Mouse (Mus musculus) midbrain, embryonic 15.5 days (tissue): ENCODE results near the gene Golt1a. TPM values are rescaled to one million over a fixed set of nuclear protein-coding genes. Genes with fewer than 3 reads are reported as not detected.

Experiments used
- ATAC-seq: fragments of 200-750 bp; cut with Nextera tagmentation; replicated peaks from 2 replicates; pipeline ENCODE4 v1.8.0; 2017; ENCODE audit warnings: moderate TSS enrichment
- H3K27ac ChIP-seq: fragments of 300-500 bp; sonication (generic); 2 replicates; pipeline ENCODE4 v1.5.1; 2015; ENCODE audit warnings: mild to moderate bottlenecking, inconsistent platforms
- H3K27me3 ChIP-seq: fragments of 300-500 bp; sonication (generic); replicated peaks from 2 replicates; pipeline ENCODE4 v1.6.1; 2015; ENCODE audit warnings: inconsistent platforms
- H3K36me3 ChIP-seq: fragments of 300-500 bp; sonication (generic); replicated peaks from 2 replicates; pipeline ENCODE4 v1.6.1; 2015; ENCODE audit warnings: inconsistent platforms
- H3K4me1 ChIP-seq: fragments of 300-500 bp; sonication (generic); 2 replicates; pipeline ENCODE4 v1.6.1; 2015; ENCODE audit warnings: inconsistent platforms
- H3K4me2 ChIP-seq: fragments of 300-500 bp; sonication (generic); 2 replicates; pipeline ENCODE4 v1.6.1; 2015; ENCODE audit warnings: inconsistent platforms, mild to moderate bottlenecking, moderate library complexity
- H3K4me3 ChIP-seq: fragments of 300-500 bp; sonication (generic); 2 replicates; pipeline ENCODE4 v1.5.1; 2015; ENCODE audit warnings: mild to moderate bottlenecking, inconsistent platforms
- H3K9ac ChIP-seq: fragments of 300-500 bp; sonication (generic); 2 replicates; pipeline ENCODE4 v1.6.1; 2015; ENCODE audit warnings: mild to moderate bottlenecking, inconsistent platforms
- H3K9me3 ChIP-seq: fragments of 300-500 bp; sonication (generic); 2 replicates; pipeline ENCODE4 v1.6.1; 2016; ENCODE audit warnings: inconsistent platforms
- WGBS: fragments of 180-500 bp; shearing (Covaris S2); methylation state at CpG from one replicate; pipeline ENCODE4 v1.1.7; 2015; ENCODE audit warnings: mixed read lengths; 5-methylcytosine and 5-hydroxymethylcytosine counted together
- polyA plus RNA-seq: library from polyadenylated mRNA; unstranded; fragments of >200 nt; fragmentation: Nextera tagmentation; extraction: Ambion mirVana; gene quantifications from 2 replicates; pipeline ENCODE4 v1.2.1, GENCODE M21; 2015

Gene Golt1a
- 0.17 TPM in 1 of 2 replicates, not detected in the other for polyA plus RNA-seq

GRCm38 (mm10) chr1:133309652-133310267 is at the start of gene Golt1a:
Gene Golt1a, plus strand, starts transcription at chr1:133309800.
- Histone ChIP-seq H3K4me3 (no peak within 1 kb of the TSS), H3K9me3 (no peaks in the 10 kb centered on the region), H3K27me3 (no peaks in the 10 kb centered on the region), H3K27ac (no peak within 1 kb of the TSS), H3K9ac (no peak within 1 kb of the TSS), H3K4me1 (peaks cover 13% of the 10 kb centered on the region; the same call in 1 of the 2 replicates), H3K36me3 (no peaks in the 10 kb centered on the region), H3K4me2 (no peak within 1 kb of the TSS)
- no peak for ATAC-seq
- 77% methylated on average over 14 of the region's 14 CpGs for WGBS

- Histone ChIP-seq H3K9me3 (no peaks in the 10 kb centered on the region), H3K27me3 (no peaks in the 10 kb centered on the region), H3K9ac (no peak overlapping the region), H3K27ac (no peak overlapping the region), H3K4me2 (no peak overlapping the region), H3K4me1 (peaks cover 14% of the 10 kb centered on the region), H3K4me3 (no peak overlapping the region), H3K36me3 (no peaks in the 10 kb centered on the region; the same call in 1 of the 2 replicates)
- WGBS = 91% methylated on average over 6 of the region's 6 CpGs
- ATAC-seq = no peak
Observed at GRCm38 (mm10) chr1:133262628-133263027, 47.0 kb upstream of the Golt1a start.

GRCm38 (mm10) chr1:133263134-133263533 is 46.5 kb upstream of the Golt1a start:
- 88% methylated on average over 7 of the region's 7 CpGs for WGBS
- H3K4me3 ChIP-seq = no peak overlapping the region
- H3K36me3 ChIP-seq = no peaks in the 10 kb centered on the region; the same call in 1 of the 2 replicates
- H3K4me2 ChIP-seq = no peak overlapping the region
- no peak overlapping the region for H3K27ac ChIP-seq
- no peak for ATAC-seq
- H3K9ac ChIP-seq = no peak overlapping the region
- peaks cover 19% of the 10 kb centered on the region for H3K4me1 ChIP-seq
- no peaks in the 10 kb centered on the region for H3K27me3 ChIP-seq
- H3K9me3 ChIP-seq = no peaks in the 10 kb centered on the region

GRCm38 (mm10) chr1:133264367-133264766 is 45.2 kb upstream of the Golt1a start:
- peaks cover 24% of the 10 kb centered on the region for H3K4me1 ChIP-seq
- no peaks in the 10 kb centered on the region; the same call in 1 of the 2 replicates for H3K36me3 ChIP-seq
- WGBS = 43% methylated on average over 12 of the region's 12 CpGs
- no peak overlapping the region for H3K27ac ChIP-seq
- H3K9me3 ChIP-seq = no peaks in the 10 kb centered on the region
- H3K27me3 ChIP-seq = no peaks in the 10 kb centered on the region
- ATAC-seq = no peak
- no peak overlapping the region for H3K9ac ChIP-seq
- no peak overlapping the region for H3K4me2 ChIP-seq
- H3K4me3 ChIP-seq = no peak overlapping the region

GRCm38 (mm10) chr1:133265114-133265766 is 44.4 kb upstream of the Golt1a start:
- Histone ChIP-seq H3K9ac (no peak overlapping the region), H3K36me3 (peaks cover 3% of the 10 kb centered on the region; the same call in 1 of the 2 replicates), H3K4me2 (no peak overlapping the region), H3K4me1 (peaks cover 24% of the 10 kb centered on the region), H3K9me3 (no peaks in the 10 kb centered on the region), H3K4me3 (no peak overlapping the region), H3K27ac (no peak overlapping the region), H3K27me3 (no peaks in the 10 kb centered on the region)
- WGBS = 72% methylated on average over 11 of the region's 11 CpGs
- ATAC-seq = no peak

- no peak overlapping the region for H3K9ac ChIP-seq
- peaks cover 7% of the 10 kb centered on the region; the same call in 1 of the 2 replicates for H3K36me3 ChIP-seq
- H3K9me3 ChIP-seq = no peaks in the 10 kb centered on the region
- no peak for ATAC-seq
- no peak overlapping the region for H3K4me2 ChIP-seq
- H3K4me1 ChIP-seq = peaks cover 24% of the 10 kb centered on the region
- H3K4me3 ChIP-seq = no peak overlapping the region
- no peaks in the 10 kb centered on the region for H3K27me3 ChIP-seq
- WGBS = 36% methylated on average over 3 of the region's 3 CpGs
- no peak overlapping the region for H3K27ac ChIP-seq
Observed at GRCm38 (mm10) chr1:133267094-133267493, 42.5 kb upstream of the Golt1a start.

GRCm38 (mm10) chr1:133267813-133268492 is 41.6 kb upstream of the Golt1a start:
- WGBS = 12% methylated on average over 10 of the region's 10 CpGs

GRCm38 (mm10) chr1:133268503-133268902 is 41.1 kb upstream of the Golt1a start:
- WGBS = 51% methylated on average over 3 of the region's 3 CpGs
- Histone ChIP-seq H3K4me1 (peaks cover 24% of the 10 kb centered on the region), H3K9me3 (no peaks in the 10 kb centered on the region), H3K36me3 (peaks cover 10% of the 10 kb centered on the region; the same call in 1 of the 2 replicates), H3K4me2 (no peak overlapping the region), H3K27ac (peak overlapping the region; percentile 61), H3K9ac (no peak overlapping the region), H3K27me3 (no peaks in the 10 kb centered on the region), H3K4me3 (no peak overlapping the region)
- 0 out of 2 replicates have a peak, but pooled peaks have one; percentile 25 for ATAC-seq

More at GRCm38 (mm10) chr1:133267813-133268492, 41.6 kb upstream of the Golt1a start:
- Histone ChIP-seq H3K27ac (peak overlapping the region; percentile 61), H3K9ac (no peak overlapping the region), H3K4me3 (no peak overlapping the region), H3K4me1 (peaks cover 24% of the 10 kb centered on the region), H3K36me3 (peaks cover 10% of the 10 kb centered on the region; the same call in 1 of the 2 replicates), H3K4me2 (no peak overlapping the region), H3K27me3 (no peaks in the 10 kb centered on the region), H3K9me3 (no peaks in the 10 kb centered on the region)
- ATAC-seq = peak; percentile 34; the same call in 1 of the 2 replicates

GRCm38 (mm10) chr1:133270336-133270735 is 39.3 kb upstream of the Golt1a start:
- Histone ChIP-seq H3K27ac (no peak overlapping the region), H3K27me3 (no peaks in the 10 kb centered on the region), H3K4me2 (no peak overlapping the region), H3K4me1 (peaks cover 18% of the 10 kb centered on the region), H3K9me3 (no peaks in the 10 kb centered on the region), H3K36me3 (peaks cover 15% of the 10 kb centered on the region), H3K9ac (no peak overlapping the region), H3K4me3 (no peak overlapping the region)
- ATAC-seq = no peak
- WGBS = 54% methylated on average over 6 of the region's 6 CpGs

- WGBS = 95% methylated on average over 19 of the region's 19 CpGs
- ATAC-seq = no peak
- Histone ChIP-seq H3K4me1 (peaks cover 12% of the 10 kb centered on the region; the same call in 1 of the 2 replicates), H3K9ac (no peak overlapping the region), H3K4me3 (no peak overlapping the region), H3K4me2 (no peak overlapping the region), H3K36me3 (peaks cover 15% of the 10 kb centered on the region), H3K9me3 (no peaks in the 10 kb centered on the region), H3K27ac (no peak overlapping the region), H3K27me3 (no peaks in the 10 kb centered on the region)
Observed at GRCm38 (mm10) chr1:133274163-133274562, 35.4 kb upstream of the Golt1a start.

- Histone ChIP-seq H3K4me2 (no peak overlapping the region), H3K9ac (no peak overlapping the region), H3K36me3 (peaks cover 9% of the 10 kb centered on the region), H3K9me3 (no peaks in the 10 kb centered on the region), H3K27me3 (no peaks in the 10 kb centered on the region), H3K4me1 (peaks cover 15% of the 10 kb centered on the region; the same call in 1 of the 2 replicates), H3K27ac (no peak overlapping the region), H3K4me3 (no peak overlapping the region)
- no peak for ATAC-seq
- WGBS = 69% methylated on average over 5 of the region's 5 CpGs
Observed at GRCm38 (mm10) chr1:133276983-133277382, 32.6 kb upstream of the Golt1a start.

- ATAC-seq = no peak
- Histone ChIP-seq H3K27me3 (no peaks in the 10 kb centered on the region), H3K9me3 (no peaks in the 10 kb centered on the region), H3K27ac (no peak overlapping the region), H3K4me1 (peaks cover 15% of the 10 kb centered on the region; the same call in 1 of the 2 replicates), H3K4me3 (no peak overlapping the region), H3K4me2 (no peak overlapping the region), H3K36me3 (peaks cover 9% of the 10 kb centered on the region), H3K9ac (no peak overlapping the region)
- WGBS = 66% methylated on average over 6 of the region's 6 CpGs
Observed at GRCm38 (mm10) chr1:133278539-133278938, 31.1 kb upstream of the Golt1a start.
